Mouse (Mus musculus): ENCODE results near the gene Casp9. TPM values are rescaled to one million over a fixed set of nuclear protein-coding genes. Genes with fewer than 3 reads are reported as not detected.

Casp9 gene
- polyA plus RNA-seq, 1 experiment from 2014 or later: 17.2 TPM

GRCm38 (mm10) chr4:141860246-141860841, 66.9 kb downstream of the Casp9 start:
- peaks cover 30% of the 10 kb centered on the region for H3K36me3 ChIP-seq
- H3K4me3 ChIP-seq: no peak overlapping the region
- no peak overlapping the region for H3K9ac ChIP-seq
- no peak for ATAC-seq (ENCODE audit: low FRiP score, low read depth)
- 66% methylated on average over 19 of the region's 19 CpGs for WGBS
- no peaks in the 10 kb centered on the region; the same call in 1 of the 2 replicates for H3K4me1 ChIP-seq
- H3K27me3 ChIP-seq: no peaks in the 10 kb centered on the region
- H3K9me3 ChIP-seq: no peaks in the 10 kb centered on the region
- no peak overlapping the region for H3K27ac ChIP-seq
- H3K4me2 ChIP-seq (replicated peaks): no peak overlapping the region

DNA sequence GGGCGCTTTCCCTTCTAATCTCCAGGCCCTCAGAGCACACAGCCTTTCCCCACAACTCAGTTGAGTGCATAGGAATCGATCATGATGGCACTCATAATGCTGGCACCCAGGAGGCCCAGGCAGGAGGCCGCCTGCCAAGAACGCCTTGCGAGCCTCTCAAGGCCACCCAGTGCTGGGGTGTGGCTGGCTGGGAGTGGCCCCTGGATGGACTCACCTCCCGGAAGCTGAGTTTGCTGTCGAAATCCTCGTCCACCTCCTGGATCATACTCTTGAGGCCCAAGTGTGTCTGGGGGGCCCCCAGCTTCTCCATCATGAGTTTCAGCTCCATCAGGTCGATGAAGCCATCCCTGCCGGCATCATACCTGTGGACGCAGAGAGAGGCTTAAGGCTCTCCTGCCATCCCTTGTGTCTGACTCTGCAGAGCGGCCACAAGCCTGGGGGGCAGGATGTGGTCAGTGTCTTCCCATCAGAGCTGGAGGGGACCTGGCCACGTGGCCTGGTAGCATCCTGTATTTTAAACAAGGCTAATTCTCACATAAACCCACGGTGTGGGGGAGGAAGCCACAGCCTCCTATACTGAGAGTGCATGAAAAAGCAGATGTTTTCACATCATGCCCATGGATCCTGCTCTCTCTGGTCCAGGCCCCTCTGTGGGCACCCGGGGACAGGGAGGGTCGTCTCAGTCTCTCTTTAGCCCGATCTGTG, 68.3 kb downstream of the Casp9 start:
- no peak for ATAC-seq (ENCODE audit: low FRiP score, low read depth)
- WGBS: 87% methylated on average over 17 of the region's 17 CpGs
- no peak overlapping the region for H3K4me3 ChIP-seq
- H3K9ac ChIP-seq: no peak overlapping the region
- H3K4me1 ChIP-seq: peaks cover 6% of the 10 kb centered on the region
- H3K36me3 ChIP-seq: peaks cover 30% of the 10 kb centered on the region
- no peaks in the 10 kb centered on the region for H3K27me3 ChIP-seq
- H3K4me2 ChIP-seq (replicated peaks): no peak overlapping the region
- no peak overlapping the region for H3K27ac ChIP-seq
- H3K9me3 ChIP-seq: no peaks in the 10 kb centered on the region

DNA sequence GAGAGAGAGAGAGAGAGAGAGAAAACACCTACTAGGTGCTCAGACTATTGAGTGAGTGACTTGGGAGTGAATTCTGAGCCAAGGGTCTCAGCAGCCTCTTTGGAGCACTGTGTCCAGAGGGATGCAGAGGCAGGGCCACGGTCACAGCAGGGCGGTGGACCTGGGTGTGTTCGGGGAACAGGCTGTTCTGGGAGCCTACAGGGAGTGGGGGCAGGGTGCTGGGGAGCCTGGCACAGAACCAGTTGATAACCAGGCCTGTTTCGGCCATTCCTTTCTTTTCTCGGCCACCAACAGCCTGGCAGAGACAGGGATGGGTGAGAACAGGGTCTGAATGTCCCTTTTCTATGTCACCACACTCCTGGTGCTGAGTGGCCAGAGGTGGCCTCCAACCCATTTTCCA, 69.5 kb downstream of the Casp9 start:
- H3K27me3 ChIP-seq: no peaks in the 10 kb centered on the region
- H3K36me3 ChIP-seq: peaks cover 30% of the 10 kb centered on the region
- H3K4me2 ChIP-seq (replicated peaks): no peak overlapping the region
- peaks cover 18% of the 10 kb centered on the region for H3K4me1 ChIP-seq
- 83% methylated on average over 5 of the region's 5 CpGs for WGBS
- H3K4me3 ChIP-seq: no peak overlapping the region
- H3K9me3 ChIP-seq: no peaks in the 10 kb centered on the region
- H3K9ac ChIP-seq: no peak overlapping the region
- no peak for ATAC-seq (ENCODE audit: low FRiP score, low read depth)
- no peak overlapping the region for H3K27ac ChIP-seq

GRCm38 (mm10) chr4:141863726-141864280, 70.4 kb downstream of the Casp9 start:
- Histone ChIP-seq H3K4me2 (replicated peaks) (no peak overlapping the region), H3K4me3 (no peak overlapping the region), H3K9me3 (no peaks in the 10 kb centered on the region), H3K27ac (no peak overlapping the region), H3K36me3 (peaks cover 26% of the 10 kb centered on the region), H3K4me1 (peaks cover 24% of the 10 kb centered on the region), H3K27me3 (no peaks in the 10 kb centered on the region), H3K9ac (no peak overlapping the region)
- no peak for ATAC-seq (ENCODE audit: low FRiP score, low read depth)
- WGBS: 81% methylated on average over 7 of the region's 7 CpGs

- Histone ChIP-seq H3K4me2 (replicated peaks) (no peak overlapping the region), H3K4me1 (peaks cover 25% of the 10 kb centered on the region), H3K27me3 (no peaks in the 10 kb centered on the region), H3K36me3 (peaks cover 19% of the 10 kb centered on the region), H3K4me3 (no peak overlapping the region), H3K27ac (no peak overlapping the region), H3K9ac (no peak overlapping the region), H3K9me3 (no peaks in the 10 kb centered on the region)
- WGBS: 94% methylated on average over 8 of the region's 8 CpGs
- ATAC-seq (ENCODE audit: low FRiP score, low read depth): no peak
Measured at GRCm38 (mm10) chr4:141864506-141864905, 71.1 kb downstream of the Casp9 start.

- Histone ChIP-seq H3K4me2 (replicated peaks) (no peak overlapping the region), H3K4me1 (peaks cover 28% of the 10 kb centered on the region), H3K36me3 (peaks cover 14% of the 10 kb centered on the region), H3K9me3 (no peaks in the 10 kb centered on the region), H3K4me3 (no peak overlapping the region), H3K27ac (no peak overlapping the region), H3K9ac (no peak overlapping the region), H3K27me3 (no peaks in the 10 kb centered on the region)
- no peak for ATAC-seq (ENCODE audit: low FRiP score, low read depth)
- 94% methylated on average over 5 of the region's 5 CpGs for WGBS
Measured at GRCm38 (mm10) chr4:141865006-141865405, 71.6 kb downstream of the Casp9 start.

Other genes with a start within 250 kb of the Casp9 start
- 62.4 and 67.7 TPM in 2 replicates for gene Fblim1, start 187.5 kb upstream of the Casp9 start, polyA plus RNA-seq (2015; fragmentation: Nextera tagmentation; extraction: Ambion mirVana)
- 0.38 and 0.66 TPM in 2 replicates for gene Tmem82, start 175.0 kb upstream of the Casp9 start, polyA plus RNA-seq (2015; fragmentation: Nextera tagmentation; extraction: Ambion mirVana)
- gene Slc25a34, start 169.8 kb upstream of the Casp9 start, polyA plus RNA-seq (2015; fragmentation: Nextera tagmentation; extraction: Ambion mirVana): not detected in 2 replicates
- gene Plekhm2, start 128.7 kb upstream of the Casp9 start, polyA plus RNA-seq (2015; fragmentation: Nextera tagmentation; extraction: Ambion mirVana): 7.9 and 8.7 TPM in 2 replicates
- 1.3 TPM in 1 of 2 replicates, not detected in the other for gene Rsc1a1, start 108.0 kb upstream of the Casp9 start, polyA plus RNA-seq (2015; fragmentation: Nextera tagmentation; extraction: Ambion mirVana)
- gene Ddi2, start 70.2 kb upstream of the Casp9 start, polyA plus RNA-seq (2015; fragmentation: Nextera tagmentation; extraction: Ambion mirVana): 21.8 and 23.4 TPM in 2 replicates
- 0.13 TPM in 1 of 2 replicates, not detected in the other for gene Agmat, start 46.9 kb upstream of the Casp9 start, polyA plus RNA-seq (2015; fragmentation: Nextera tagmentation; extraction: Ambion mirVana)
- gene Dnajc16, start 2.7 kb upstream of the Casp9 start, polyA plus RNA-seq (2015; fragmentation: Nextera tagmentation; extraction: Ambion mirVana): 3.4 and 3.6 TPM in 2 replicates
- gene Cela2a, start 32.5 kb downstream of the Casp9 start, polyA plus RNA-seq (2015; fragmentation: Nextera tagmentation; extraction: Ambion mirVana): 0.20 TPM in 1 of 2 replicates, not detected in the other
- gene Ctrc, start 52.7 kb downstream of the Casp9 start, polyA plus RNA-seq (2015; fragmentation: Nextera tagmentation; extraction: Ambion mirVana): not detected in 2 replicates
- gene Efhd2, start 81.3 kb downstream of the Casp9 start, polyA plus RNA-seq (2015; fragmentation: Nextera tagmentation; extraction: Ambion mirVana): 56.9 and 58.7 TPM in 2 replicates
- 2.4 and 3.7 TPM in 2 replicates for gene Fhad1, start 221.5 kb downstream of the Casp9 start, polyA plus RNA-seq (2015; fragmentation: Nextera tagmentation; extraction: Ambion mirVana)